Mouse (Mus musculus) neural tube, embryonic 10.5 days (tissue): ENCODE data around the gene Mrpl24.
"Not testable (repeated sequence)": the region's sequence is repeated elsewhere in the genome, so short reads cannot be mapped to it uniquely, and the experiment has no call there.

Source experiments
- DNase-seq: peaks from one replicate; pipeline ENCODE4 v3.0.0-alpha.2; 2017; ENCODE audit warnings: low spot score; ENCODE audit errors: extremely low spot score

Gene Mrpl24

DNA sequence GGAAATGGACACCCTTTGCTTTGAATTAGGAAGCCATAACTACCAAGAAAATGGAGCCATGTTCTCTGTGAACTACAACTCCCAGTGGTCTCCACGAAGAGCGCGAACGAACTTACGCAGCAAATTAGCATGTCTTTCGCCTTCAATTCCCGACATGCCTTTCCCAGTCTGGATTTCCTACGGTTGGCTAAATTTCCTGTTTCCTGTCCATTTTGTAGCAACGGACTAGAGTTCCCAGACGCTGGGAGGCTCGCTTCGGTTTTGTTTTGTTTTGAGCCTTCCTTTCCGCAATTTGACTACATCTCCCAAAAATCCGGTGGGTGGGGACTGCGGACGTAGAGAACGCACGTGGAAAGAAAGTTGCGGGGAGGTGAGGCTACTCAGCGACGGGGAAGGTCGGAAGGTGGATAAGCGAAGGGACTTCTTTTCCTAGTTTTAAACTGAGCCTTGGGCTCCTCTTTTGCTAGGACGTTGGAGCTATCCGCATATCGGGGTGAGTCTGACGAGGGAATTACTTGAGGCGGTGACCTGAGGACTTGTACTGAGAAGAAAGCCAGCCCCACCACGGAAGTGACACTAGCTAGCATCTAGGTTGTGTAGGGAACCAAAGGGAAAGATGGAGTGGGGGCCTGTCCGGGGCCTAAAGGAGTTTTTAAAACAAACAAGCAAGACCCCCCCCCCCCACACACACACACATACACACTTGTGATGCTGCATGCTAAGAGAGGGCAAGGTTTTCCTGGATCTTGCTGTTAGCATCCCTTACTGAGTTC is at the start of gene Mrpl24:
Mrpl24 (plus strand) TSS at position 171 of the 773 bp plus-strand sequence.
- DNase-seq, result peak; percentile 67

- no peak for DNase-seq
These were observed 41.6 kb upstream of the Mrpl24 start for GRCm38 (mm10) chr3:87877730-87878129.

DNA sequence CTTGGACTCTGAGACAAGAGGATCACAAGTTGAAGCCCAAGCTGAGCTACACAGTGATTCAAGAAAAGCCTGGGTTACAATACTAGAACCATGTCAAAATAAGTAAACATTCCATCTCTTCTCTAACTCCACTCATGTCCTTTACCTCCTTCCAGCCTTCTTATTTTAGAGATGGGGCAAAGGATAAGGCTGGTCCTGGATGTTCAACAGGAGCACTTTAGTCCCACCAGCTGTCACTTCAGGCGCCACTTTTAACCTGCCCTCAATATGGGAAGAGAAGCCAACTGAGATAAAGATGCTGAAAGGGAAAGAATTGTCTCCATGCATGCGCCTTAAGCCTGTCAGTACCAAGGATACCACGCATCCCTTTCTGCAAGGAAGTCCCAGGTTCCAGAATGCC is 35.0 kb upstream of the Mrpl24 start:
- no peak for DNase-seq

GRCm38 (mm10) chr3:87884708-87885251 is 34.5 kb upstream of the Mrpl24 start:
- peak; percentile 69 for DNase-seq

- DNase-seq, result peak; percentile 83
These were observed 33.9 kb upstream of the Mrpl24 start, which contains the start of gene Prcc for GRCm38 (mm10) chr3:87885281-87886003. TSS of gene Prcc (minus strand) at chr3:87885608.

GRCm38 (mm10) chr3:87886004-87886365 is 33.3 kb upstream of the Mrpl24 start:
- peak; percentile 59 for DNase-seq

GRCm38 (mm10) chr3:87886416-87886815 is 32.9 kb upstream of the Mrpl24 start:
- no peak for DNase-seq

DNA sequence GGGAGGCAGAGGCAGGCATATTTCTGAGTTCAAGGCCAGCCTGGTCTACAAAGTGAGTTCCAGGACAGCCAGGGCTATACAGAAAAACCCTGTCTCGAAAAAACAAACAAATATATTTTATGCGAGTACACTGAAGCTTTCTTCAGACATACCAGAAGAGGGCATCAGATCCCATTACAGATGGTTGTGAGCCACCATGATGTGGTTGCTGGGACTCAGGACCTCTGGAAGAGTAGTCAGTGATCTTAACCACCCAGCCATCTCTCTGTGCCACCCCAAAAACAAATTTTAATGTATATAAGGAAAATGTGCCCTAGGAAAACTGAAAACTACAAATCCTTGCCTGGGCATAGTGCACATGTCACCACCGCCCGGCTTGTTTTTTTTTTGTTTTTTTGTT is 31.9 kb upstream of the Mrpl24 start:
- not testable (repeated sequence) for DNase-seq

GRCm38 (mm10) chr3:87891481-87891880 is 27.8 kb upstream of the Mrpl24 start:
- no peak for DNase-seq

DNA sequence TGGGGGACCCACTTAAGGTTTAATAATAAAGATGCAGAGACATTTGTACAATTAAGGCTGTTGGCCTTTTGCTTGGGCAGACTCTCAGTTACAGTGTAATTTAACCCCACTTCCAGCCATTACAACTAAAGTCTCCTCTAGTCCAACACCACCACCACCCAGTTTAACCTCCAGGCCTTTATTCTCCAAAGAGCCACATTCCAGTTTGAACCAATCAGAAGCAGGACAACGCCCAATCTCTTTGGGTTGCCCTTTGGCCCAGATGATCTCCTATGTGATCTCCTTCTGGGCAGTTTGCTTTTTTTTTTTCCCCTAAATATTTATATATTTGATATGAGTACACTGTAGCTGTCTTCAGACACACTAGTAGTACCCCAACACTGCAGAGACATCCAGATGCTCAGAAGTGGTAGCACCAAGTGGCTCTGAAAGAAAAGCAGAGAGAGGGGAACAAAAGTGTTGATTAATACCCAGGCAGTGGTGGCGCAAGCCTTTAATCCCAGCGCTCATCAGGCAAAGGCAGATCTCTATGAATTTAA is 25.9 kb upstream of the Mrpl24 start:
- DNase-seq, result no peak

GRCm38 (mm10) chr3:87899266-87899665 is 20.0 kb upstream of the Mrpl24 start:
- no peak for DNase-seq

- DNase-seq, result no peak
These were observed 19.5 kb upstream of the Mrpl24 start for GRCm38 (mm10) chr3:87899776-87900175.

DNA sequence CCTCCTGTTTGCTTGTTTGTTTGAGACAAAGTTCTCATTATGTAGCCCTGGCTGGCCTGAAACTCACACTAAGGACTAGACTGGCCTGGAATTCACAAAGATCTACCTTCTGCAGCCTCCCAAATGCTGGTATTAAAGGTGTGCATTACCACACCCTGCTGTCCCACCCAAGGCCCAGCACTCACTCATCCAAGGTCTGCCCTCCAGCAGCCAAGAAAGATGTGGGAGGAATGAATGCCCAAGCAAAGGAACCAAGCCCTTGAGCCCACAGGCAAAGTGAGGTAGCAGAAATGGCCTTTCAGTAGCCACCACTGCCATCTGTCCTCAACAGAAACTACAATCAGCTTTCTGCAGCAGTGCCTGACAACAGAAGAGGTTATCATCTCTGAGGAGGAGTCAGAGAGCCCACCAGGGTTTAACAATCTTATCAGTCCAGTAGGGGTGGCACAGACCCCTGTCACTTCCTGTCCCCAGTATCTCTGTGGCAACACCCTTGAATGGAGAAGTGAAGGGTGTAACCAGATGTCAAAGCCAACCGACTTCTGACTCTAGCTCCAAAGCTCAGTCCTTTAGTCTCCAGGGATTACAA is 18.2 kb upstream of the Mrpl24 start:
- no peak for DNase-seq

GRCm38 (mm10) chr3:87901959-87902358 is 17.3 kb upstream of the Mrpl24 start:
- not testable (repeated sequence) for DNase-seq

- DNase-seq, result no peak
These were observed 15.5 kb upstream of the Mrpl24 start for GRCm38 (mm10) chr3:87903821-87904220.

- DNase-seq, result peak; percentile 95
These were observed 13.3 kb upstream of the Mrpl24 start, which contains the start of gene Hdgf for GRCm38 (mm10) chr3:87905880-87906485. TSS of gene Hdgf (plus strand) at chr3:87906321.

DNA sequence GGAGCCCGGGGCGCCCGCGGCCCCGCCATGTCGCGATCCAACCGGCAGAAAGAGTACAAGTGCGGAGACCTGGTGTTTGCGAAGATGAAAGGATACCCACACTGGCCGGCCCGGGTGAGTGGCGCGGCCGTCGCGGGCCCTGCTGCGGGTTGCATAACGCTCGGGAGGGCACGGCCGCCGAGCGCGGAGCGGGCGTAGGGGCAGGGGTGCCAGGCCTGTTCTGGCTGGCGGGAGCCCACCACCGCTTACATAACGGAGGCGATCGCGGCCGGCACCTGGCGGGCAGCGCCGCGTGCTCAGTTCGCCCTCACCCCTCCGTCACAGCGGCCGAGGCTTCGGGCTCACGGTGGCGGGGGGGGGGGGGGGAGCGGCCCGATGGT is 12.7 kb upstream of the Mrpl24 start:
- no peak for DNase-seq

GRCm38 (mm10) chr3:87906981-87907857 is 12.1 kb upstream of the Mrpl24 start:
- DNase-seq, result no peak

GRCm38 (mm10) chr3:87907906-87908305 is 11.4 kb upstream of the Mrpl24 start:
- DNase-seq, result no peak

GRCm38 (mm10) chr3:87909381-87909780 is 9.9 kb upstream of the Mrpl24 start:
- no peak for DNase-seq
